Mouse (Mus musculus): ENCODE measurements around the gene Gmps.
A peak's percentile ranks its signal among the peaks of the same experiment; 100 is the strongest.

The Gmps gene

GRCm38 (mm10) chr3:63975955-63976908 is at the start of gene Gmps:
Gmps (plus strand) TSS chr3:63976106.
- peak; percentile 96 for DNase-seq (ENCODE audit: low read depth)

GRCm38 (mm10) chr3:63928878-63929859 is 46.7 kb upstream of the Gmps start, which contains the start of gene E130311K13Rik:
E130311K13Rik (minus strand) TSS chr3:63929472.
- peak; percentile 87 for DNase-seq (ENCODE audit: low read depth)

GRCm38 (mm10) chr3:63938928-63939327 is 37.0 kb upstream of the Gmps start:
- no peak for DNase-seq (ENCODE audit: low read depth)

- DNase-seq (ENCODE audit: low read depth) = peak; percentile 85
These were observed 34.6 kb upstream of the Gmps start for GRCm38 (mm10) chr3:63941204-63941850.

GRCm38 (mm10) chr3:63949837-63950236 is 26.1 kb upstream of the Gmps start:
- no peak for DNase-seq (ENCODE audit: low read depth)

- peak; percentile 46 for DNase-seq (ENCODE audit: low read depth)
These were observed 12.3 kb upstream of the Gmps start for GRCm38 (mm10) chr3:63963421-63964099.

- DNase-seq (ENCODE audit: low read depth) = peak; percentile 99
These were observed 11.6 kb upstream of the Gmps start, which contains the start of gene Slc33a1 for GRCm38 (mm10) chr3:63964100-63964921. Slc33a1 (minus strand) TSS chr3:63964768.

- no peak for DNase-seq (ENCODE audit: low read depth)
These were observed 11.0 kb upstream of the Gmps start for GRCm38 (mm10) chr3:63964922-63965249.

- no peak for DNase-seq (ENCODE audit: low read depth)
These were observed 10.0 kb upstream of the Gmps start for GRCm38 (mm10) chr3:63965929-63966328.

GRCm38 (mm10) chr3:63977895-63978294 is 2.0 kb downstream of the Gmps start:
- no peak for DNase-seq (ENCODE audit: low read depth)

GRCm38 (mm10) chr3:63986656-63987055 is 10.8 kb downstream of the Gmps start:
- peak; percentile 48 for DNase-seq (ENCODE audit: low read depth)

GRCm38 (mm10) chr3:63988722-63989440 is 13.0 kb downstream of the Gmps start:
- DNase-seq (ENCODE audit: low read depth) = peak; percentile 51

GRCm38 (mm10) chr3:64021436-64021835 is 45.5 kb downstream of the Gmps start:
- DNase-seq (ENCODE audit: low read depth) = no peak

GRCm38 (mm10) chr3:64021867-64022266 is 46.0 kb downstream of the Gmps start:
- no peak for DNase-seq (ENCODE audit: low read depth)

GRCm38 (mm10) chr3:64029846-64030245 is 53.9 kb downstream of the Gmps start:
- DNase-seq (ENCODE audit: low read depth) = no peak

- DNase-seq (ENCODE audit: low read depth) = no peak
These were observed 62.4 kb downstream of the Gmps start for GRCm38 (mm10) chr3:64038136-64038841.

GRCm38 (mm10) chr3:64039818-64040784 is 64.2 kb downstream of the Gmps start:
- DNase-seq (ENCODE audit: low read depth) = peak; percentile 69
